Mouse (Mus musculus): Measurements from ENCODE around the gene Arpc4.
A peak's percentile ranks its signal among the peaks of the same experiment; 100 is the strongest.
"Not testable (repeated sequence)": the region's sequence is repeated elsewhere in the genome, so short reads cannot be mapped to it uniquely, and the experiment has no call there.

Gene Arpc4

DNA sequence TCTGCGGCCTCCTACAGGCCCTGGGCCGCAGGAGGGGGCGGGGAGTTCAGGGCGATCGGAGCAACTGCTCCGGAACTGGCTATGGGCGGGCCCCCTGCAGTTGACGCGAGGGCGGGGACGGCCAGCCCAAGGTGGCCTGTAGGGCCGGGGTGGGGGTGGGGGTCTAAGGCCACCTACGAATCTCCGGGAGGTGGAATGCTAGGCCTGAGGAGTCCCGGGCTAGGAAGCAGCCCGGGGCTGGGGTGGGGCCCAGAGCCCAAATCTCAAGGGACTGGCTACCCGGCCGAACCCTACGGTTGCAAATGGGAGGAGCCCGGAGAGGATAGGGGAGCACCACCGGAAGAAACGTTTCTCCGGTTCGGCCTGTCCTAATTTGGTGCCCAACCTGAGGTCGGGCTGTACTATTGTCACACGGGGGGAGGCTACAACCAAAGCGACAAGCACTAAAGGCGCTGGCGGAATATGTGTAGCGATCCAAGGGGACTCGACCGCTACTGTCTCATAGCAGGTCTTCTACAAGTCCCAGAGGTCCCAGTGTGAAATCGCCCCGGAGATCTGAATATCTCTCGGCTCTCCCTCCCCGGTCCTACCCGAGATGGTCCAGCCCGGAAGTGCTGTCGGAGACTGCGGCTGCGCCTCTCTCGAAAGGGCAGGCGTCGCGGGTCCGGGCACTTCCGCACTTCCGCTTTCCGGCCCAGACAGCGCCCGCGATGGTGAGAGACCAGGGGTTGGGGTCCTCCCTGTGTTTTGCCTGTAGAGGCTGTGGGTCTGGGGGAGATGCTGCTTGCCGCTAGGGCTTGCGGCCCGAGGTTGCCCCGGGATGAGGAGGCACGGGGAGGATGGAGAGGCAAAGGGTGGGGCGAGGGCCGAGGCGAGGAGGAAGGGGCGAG lies at the start of gene Arpc4, which contains the start of gene Tada3:
TSS of gene Arpc4 (plus strand) at position 620 of the 890 bp plus-strand sequence.
TSS of gene Tada3 (minus strand) at position 388 of the 890 bp plus-strand sequence.
- peak; percentile 92 to 96 for DNase-seq (ENCODE audit: low spot score in 2 of 2)

DNA sequence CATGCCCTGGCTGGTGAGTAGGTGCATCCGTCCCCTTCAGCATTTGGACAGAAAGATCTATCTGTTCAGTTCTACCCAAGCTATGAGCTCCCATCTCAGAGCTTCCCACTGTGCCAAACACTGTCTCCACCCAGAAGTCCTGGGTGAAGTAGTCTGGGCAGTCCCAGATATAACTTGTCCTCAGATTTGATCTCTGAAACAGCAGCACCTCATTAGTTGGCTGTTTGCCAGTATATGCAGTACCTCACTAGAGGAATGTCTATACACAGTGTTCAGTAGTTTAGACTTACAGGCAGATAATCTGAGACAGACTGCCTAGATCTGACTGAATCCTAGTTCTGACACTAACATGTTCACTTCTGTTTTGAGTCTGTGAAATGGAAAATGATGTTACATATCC lies 48.5 kb upstream of the Arpc4 start:
- no peak for DNase-seq (ENCODE audit: low spot score in 2 of 2)

GRCm38 (mm10) chr6:113330547-113330946 lies 47.4 kb upstream of the Arpc4 start:
- DNase-seq (ENCODE audit: low spot score in 2 of 2): peak in 1 of 2 experiments; percentile 42

GRCm38 (mm10) chr6:113331721-113332120 lies 46.2 kb upstream of the Arpc4 start:
- DNase-seq (ENCODE audit: low spot score in 2 of 2): no peak

DNA sequence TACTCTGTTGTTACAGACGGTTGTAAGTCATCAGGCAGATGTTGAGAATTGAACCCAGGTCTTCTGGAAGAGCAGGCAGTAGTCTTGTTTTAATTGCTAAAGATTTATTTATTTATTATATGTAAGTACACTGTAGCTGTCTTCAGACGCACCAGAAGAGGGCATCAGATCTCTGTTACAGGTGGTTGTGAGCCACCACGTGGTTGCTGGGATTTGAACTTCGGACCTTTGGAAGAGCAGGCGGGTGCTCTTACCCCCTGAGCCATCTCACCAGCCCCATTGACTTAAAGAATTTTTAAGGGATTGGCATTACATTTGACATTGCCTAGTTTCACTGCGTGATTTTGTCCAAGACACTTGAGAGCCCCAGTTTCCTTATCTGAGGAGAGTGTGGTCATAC lies 45.2 kb upstream of the Arpc4 start:
- not testable (repeated sequence) for DNase-seq (ENCODE audit: low spot score in 2 of 2)

- DNase-seq (ENCODE audit: low spot score in 2 of 2): no peak
Measured at GRCm38 (mm10) chr6:113333137-113333950, 44.6 kb upstream of the Arpc4 start.

- DNase-seq (ENCODE audit: low spot score in 2 of 2): no peak
Measured at GRCm38 (mm10) chr6:113334216-113334615, 43.7 kb upstream of the Arpc4 start.

GRCm38 (mm10) chr6:113336852-113337620 lies 40.9 kb upstream of the Arpc4 start:
- DNase-seq (ENCODE audit: low spot score in 2 of 2): no peak

DNA sequence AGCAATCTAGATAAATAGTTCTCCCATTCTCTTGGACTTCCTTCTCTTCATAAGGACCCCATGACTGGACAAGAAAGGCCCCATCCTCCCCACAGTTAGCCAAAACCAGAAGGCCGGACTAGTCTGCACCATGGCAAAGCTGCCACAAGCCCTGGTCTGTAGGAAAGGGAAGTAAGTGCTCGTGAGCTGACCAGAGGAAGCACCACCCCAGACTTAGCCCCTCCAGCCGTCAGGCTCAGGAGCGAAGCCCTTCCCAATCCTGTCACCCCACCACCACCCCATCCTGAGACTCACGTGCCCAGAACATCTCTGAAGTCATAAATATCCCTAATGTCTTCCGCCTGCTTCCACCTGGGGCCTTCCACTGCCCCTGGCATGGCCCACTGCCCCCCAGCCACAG lies 36.3 kb upstream of the Arpc4 start:
- no peak for DNase-seq (ENCODE audit: low spot score in 2 of 2)

GRCm38 (mm10) chr6:113342297-113342696 lies 35.6 kb upstream of the Arpc4 start:
- DNase-seq (ENCODE audit: low spot score in 2 of 2): no peak

GRCm38 (mm10) chr6:113343177-113344092 lies 34.5 kb upstream of the Arpc4 start, which contains the start of gene Camk1:
Camk1 (minus strand) TSS chr6:113343984.
- DNase-seq (ENCODE audit: low spot score in 2 of 2): peak; percentile 52 to 79

DNA sequence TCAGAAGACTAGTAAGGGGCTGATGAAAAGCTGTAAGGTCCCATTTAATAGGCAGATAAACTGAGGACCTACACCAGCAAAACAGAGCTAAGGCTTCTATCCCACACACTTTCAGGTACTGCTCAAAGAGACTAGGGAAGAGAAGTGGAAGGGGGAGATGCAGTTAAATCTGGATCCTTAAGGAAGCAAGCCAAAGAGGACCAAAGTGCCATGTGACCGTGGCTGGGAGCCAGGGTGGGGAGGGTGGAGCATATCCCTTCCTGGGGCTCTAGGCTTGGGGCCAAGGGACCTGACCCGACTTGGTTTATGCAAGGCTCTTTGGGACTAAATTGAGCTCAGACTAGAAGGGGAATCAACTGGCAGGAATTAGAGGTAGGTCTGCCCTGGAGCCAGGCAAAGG lies 33.6 kb upstream of the Arpc4 start:
- DNase-seq (ENCODE audit: low spot score in 2 of 2): no peak

GRCm38 (mm10) chr6:113346897-113347296 lies 31.0 kb upstream of the Arpc4 start:
- DNase-seq (ENCODE audit: low spot score in 2 of 2): no peak

- DNase-seq (ENCODE audit: low spot score in 2 of 2): no peak
Measured at GRCm38 (mm10) chr6:113350538-113350937, 27.4 kb upstream of the Arpc4 start.

- no peak for DNase-seq (ENCODE audit: low spot score in 2 of 2)
Measured at GRCm38 (mm10) chr6:113351161-113351560, 26.8 kb upstream of the Arpc4 start.

GRCm38 (mm10) chr6:113351653-113352052 lies 26.3 kb upstream of the Arpc4 start:
- DNase-seq (ENCODE audit: low spot score in 2 of 2): no peak

- no peak for DNase-seq (ENCODE audit: low spot score in 2 of 2)
Measured at GRCm38 (mm10) chr6:113352820-113353219, 25.1 kb upstream of the Arpc4 start.

DNA sequence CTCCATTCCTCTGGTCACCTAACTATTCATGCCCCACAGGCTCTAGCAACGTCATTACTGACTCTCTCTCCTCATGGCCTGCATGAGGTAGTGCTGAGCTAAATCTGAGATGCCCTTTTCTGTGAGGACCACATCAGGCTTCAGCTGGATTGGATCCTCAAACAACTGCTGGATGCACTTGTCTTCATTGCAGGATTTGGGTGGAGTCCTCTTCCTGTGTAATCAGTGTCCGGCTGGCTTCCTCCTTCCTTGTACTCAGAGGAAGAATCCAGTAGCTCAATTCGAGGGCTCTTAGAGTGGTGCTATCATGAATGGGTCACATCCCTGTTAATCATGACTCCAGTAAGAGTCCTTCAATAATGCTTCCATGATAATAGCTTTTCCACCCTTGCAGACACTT lies 24.2 kb upstream of the Arpc4 start:
- DNase-seq (ENCODE audit: low spot score in 2 of 2): no peak

GRCm38 (mm10) chr6:113361476-113361875 lies 16.4 kb upstream of the Arpc4 start:
- no peak for DNase-seq (ENCODE audit: low spot score in 2 of 2)

DNA sequence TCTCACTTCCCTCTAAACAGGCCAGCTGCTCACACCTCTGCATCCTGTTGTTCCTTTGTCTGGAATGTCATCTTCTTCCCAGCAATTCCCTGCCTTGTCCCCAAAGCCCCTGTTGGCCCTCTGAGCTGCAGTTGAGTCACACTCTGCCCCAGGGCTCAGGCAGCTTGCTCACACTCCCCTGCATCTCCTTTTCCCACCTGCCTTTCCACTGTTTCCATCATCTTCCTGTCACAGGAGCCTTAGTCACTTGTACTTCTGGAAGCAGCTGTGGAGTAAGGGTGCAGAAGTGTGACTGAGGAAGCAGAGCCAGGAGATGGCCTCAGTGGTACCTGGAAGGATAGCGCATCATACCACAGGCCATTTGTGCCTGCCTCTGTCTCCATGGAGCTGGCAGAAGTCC lies 15.7 kb upstream of the Arpc4 start:
- DNase-seq (ENCODE audit: low spot score in 2 of 2): no peak

Data from spleen, postnatal 4 days (tissue).